Mouse (Mus musculus) liver, postnatal 0 days (tissue): ENCODE results near the gene Arhgap45.

Source experiments
- CTCF ChIP-seq: sonication (generic); IDR thresholded peaks from 2 replicates; pipeline ENCODE4 v1.5.1; 2016; ENCODE audit warnings: antibody characterized with exemption, low read depth
- EP300 ChIP-seq: IDR thresholded peaks from 2 replicates; pipeline ENCODE4 v1.6.1; 2016; ENCODE audit warnings: antibody characterized with exemption, low read depth, mild to moderate bottlenecking

DNA sequence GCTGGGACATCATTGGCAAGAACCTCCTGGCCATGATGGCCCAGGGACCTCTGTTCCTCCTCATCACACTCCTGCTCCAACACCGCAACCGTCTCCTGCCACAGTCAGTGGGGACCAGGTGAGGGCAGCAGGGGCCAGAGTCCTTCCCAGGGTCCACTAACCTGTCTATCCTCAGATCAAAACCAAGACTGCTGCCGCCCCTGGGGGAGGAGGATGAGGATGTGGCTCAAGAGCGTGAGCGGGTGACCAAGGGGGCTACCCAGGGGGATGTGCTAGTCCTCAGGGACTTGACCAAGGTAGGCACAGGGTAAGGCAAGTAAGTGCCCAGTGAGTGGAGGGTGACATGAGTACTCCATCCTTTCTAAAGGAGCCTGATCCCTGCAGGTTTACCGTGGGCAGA, 4.7 kb upstream of the Arhgap45 start:
- TF ChIP-seq CTCF: no peak
- TF ChIP-seq EP300: no peak
